Mouse (Mus musculus) heart, embryonic 12.5 days (tissue): ENCODE results near the gene Rgs7. TPM values are rescaled to one million over a fixed set of nuclear protein-coding genes. Genes with fewer than 3 reads are reported as not detected.

Experiments used
- ATAC-seq: fragments of 200-750 bp; cut with Nextera tagmentation; 2 replicates; pipeline ENCODE4 v1.8.0; 2017; ENCODE audit warnings: moderate TSS enrichment, moderate library complexity; ENCODE audit not compliant: insufficient number of reproducible peaks, low FRiP score
- H3K27ac ChIP-seq: fragments of 300-500 bp; sonication (generic); 2 replicates; pipeline ENCODE4 v1.5.1; 2016; ENCODE audit warnings: mild to moderate bottlenecking, moderate library complexity; ENCODE audit not compliant: poor library complexity, severe bottlenecking
- H3K27me3 ChIP-seq: fragments of 300-500 bp; sonication (generic); replicated peaks from 2 replicates; pipeline ENCODE4 v1.6.1; 2016; ENCODE audit warnings: mild to moderate bottlenecking, moderate library complexity
- H3K36me3 ChIP-seq: fragments of 300-500 bp; sonication (generic); 2 replicates; pipeline ENCODE4 v1.6.1; 2016; ENCODE audit warnings: mild to moderate bottlenecking, moderate library complexity
- H3K4me1 ChIP-seq: fragments of 300-500 bp; sonication (generic); replicated peaks from 2 replicates; pipeline ENCODE4 v1.6.1; 2016; ENCODE audit warnings: mild to moderate bottlenecking
- H3K4me2 ChIP-seq: fragments of 300-500 bp; sonication (generic); 2 replicates; pipeline ENCODE4 v1.6.1; 2016; ENCODE audit warnings: mild to moderate bottlenecking, moderate library complexity
- H3K4me3 ChIP-seq: fragments of 300-500 bp; sonication (generic); 2 replicates; pipeline ENCODE4 v1.5.1; 2016; ENCODE audit warnings: mild to moderate bottlenecking
- H3K9ac ChIP-seq: fragments of 300-500 bp; sonication (generic); 2 replicates; pipeline ENCODE4 v1.6.1; 2016; ENCODE audit warnings: mild to moderate bottlenecking, moderate library complexity
- H3K9me3 ChIP-seq: fragments of 300-500 bp; sonication (generic); replicated peaks from 2 replicates; pipeline ENCODE4 v1.6.1; 2016; ENCODE audit warnings: mild to moderate bottlenecking, moderate library complexity
- WGBS: fragments of 180-500 bp; shearing (Covaris S2); methylation state at CpG from one replicate; pipeline ENCODE4 v1.1.7; 2016; 5-methylcytosine and 5-hydroxymethylcytosine counted together
- polyA plus RNA-seq: library from polyadenylated mRNA; unstranded; fragments of >200 nt; fragmentation: Nextera tagmentation; extraction: Ambion mirVana; gene quantifications from 2 replicates; pipeline ENCODE4 v1.2.1, GENCODE M21; 2016

The Rgs7 gene
- polyA plus RNA-seq, 1 experiment from 2014 or later, result 1.4 TPM

- no peak for ATAC-seq
- no peak overlapping the region for H3K9ac ChIP-seq
- no peaks in the 10 kb centered on the region for H3K36me3 ChIP-seq
- H3K27ac ChIP-seq, result no peak overlapping the region
- H3K27me3 ChIP-seq, result no peaks in the 10 kb centered on the region
- H3K4me1 ChIP-seq, result no peaks in the 10 kb centered on the region
- H3K4me3 ChIP-seq, result no peak overlapping the region
- 59% methylated on average over 3 of the region's 3 CpGs for WGBS
- H3K9me3 ChIP-seq, result no peaks in the 10 kb centered on the region; the same call in 1 of the 2 replicates
- H3K4me2 ChIP-seq, result no peak overlapping the region
These were observed 191.9 kb downstream of the Rgs7 start for GRCm38 (mm10) chr1:175300404-175300803.

GRCm38 (mm10) chr1:175299603-175300397, 192.5 kb downstream of the Rgs7 start:
- Histone ChIP-seq H3K4me3 (no peak overlapping the region), H3K27me3 (no peaks in the 10 kb centered on the region), H3K9ac (no peak overlapping the region), H3K4me2 (no peak overlapping the region), H3K27ac (no peak overlapping the region), H3K4me1 (no peaks in the 10 kb centered on the region), H3K36me3 (no peaks in the 10 kb centered on the region), H3K9me3 (no peaks in the 10 kb centered on the region; the same call in 1 of the 2 replicates)
- WGBS, result 88% methylated on average over 2 of the region's 2 CpGs
- no peak for ATAC-seq

GRCm38 (mm10) chr1:175296906-175297305, 195.4 kb downstream of the Rgs7 start:
- H3K9ac ChIP-seq, result no peak overlapping the region
- H3K27ac ChIP-seq, result no peak overlapping the region
- no peaks in the 10 kb centered on the region; the same call in 1 of the 2 replicates for H3K9me3 ChIP-seq
- no peak overlapping the region for H3K4me3 ChIP-seq
- 87% methylated on average over 1 of the region's 1 CpGs for WGBS
- no peaks in the 10 kb centered on the region for H3K27me3 ChIP-seq
- no peak overlapping the region for H3K4me2 ChIP-seq
- H3K36me3 ChIP-seq, result no peaks in the 10 kb centered on the region
- no peaks in the 10 kb centered on the region for H3K4me1 ChIP-seq
- ATAC-seq, result no peak

- no peak overlapping the region for H3K4me2 ChIP-seq
- no peaks in the 10 kb centered on the region for H3K27me3 ChIP-seq
- H3K4me3 ChIP-seq, result no peak overlapping the region
- no peaks in the 10 kb centered on the region for H3K9me3 ChIP-seq
- WGBS, result 57% methylated on average over 1 of the region's 1 CpGs
- no peaks in the 10 kb centered on the region for H3K36me3 ChIP-seq
- no peak overlapping the region for H3K9ac ChIP-seq
- ATAC-seq, result no peak
- no peaks in the 10 kb centered on the region for H3K4me1 ChIP-seq
- no peak overlapping the region for H3K27ac ChIP-seq
These were observed 202.2 kb downstream of the Rgs7 start for GRCm38 (mm10) chr1:175290072-175290471.

- Histone ChIP-seq H3K9ac (no peak overlapping the region), H3K9me3 (no peaks in the 10 kb centered on the region), H3K4me1 (no peaks in the 10 kb centered on the region; the same call in 1 of the 2 replicates), H3K27me3 (no peaks in the 10 kb centered on the region), H3K4me3 (no peak overlapping the region), H3K4me2 (no peak overlapping the region), H3K27ac (no peak overlapping the region), H3K36me3 (no peaks in the 10 kb centered on the region)
- ATAC-seq, result no peak
These were observed 230.0 kb downstream of the Rgs7 start for GRCm38 (mm10) chr1:175262341-175262740.

- no peaks in the 10 kb centered on the region for H3K9me3 ChIP-seq
- peaks cover 2% of the 10 kb centered on the region; the same call in 1 of the 2 replicates for H3K4me1 ChIP-seq
- ATAC-seq, result no peak
These were observed 232.9 kb downstream of the Rgs7 start for GRCm38 (mm10) chr1:175259374-175259773.

GRCm38 (mm10) chr1:175255224-175255623, 237.1 kb downstream of the Rgs7 start:
- no peak overlapping the region for H3K4me2 ChIP-seq
- H3K9ac ChIP-seq, result no peak overlapping the region
- H3K27me3 ChIP-seq, result no peaks in the 10 kb centered on the region
- ATAC-seq, result no peak
- no peak overlapping the region for H3K4me3 ChIP-seq
- 41% methylated on average over 3 of the region's 3 CpGs for WGBS
- no peaks in the 10 kb centered on the region for H3K9me3 ChIP-seq
- H3K36me3 ChIP-seq, result no peaks in the 10 kb centered on the region
- peaks cover 2% of the 10 kb centered on the region; the same call in 1 of the 2 replicates for H3K4me1 ChIP-seq
- no peak overlapping the region for H3K27ac ChIP-seq

More at GRCm38 (mm10) chr1:175259374-175259773, 232.9 kb downstream of the Rgs7 start:
- no peaks in the 10 kb centered on the region for H3K36me3 ChIP-seq
- no peak overlapping the region for H3K9ac ChIP-seq
- H3K4me3 ChIP-seq, result no peak overlapping the region
- H3K27ac ChIP-seq, result no peak overlapping the region
- H3K4me2 ChIP-seq, result no peak overlapping the region
- WGBS, result 60% methylated on average over 1 of the region's 1 CpGs
- no peaks in the 10 kb centered on the region for H3K27me3 ChIP-seq

- 29% methylated on average over 3 of the region's 3 CpGs for WGBS
- Histone ChIP-seq H3K4me1 (peaks cover 2% of the 10 kb centered on the region; the same call in 1 of the 2 replicates), H3K9me3 (no peaks in the 10 kb centered on the region), H3K27ac (no peak overlapping the region), H3K9ac (no peak overlapping the region), H3K4me3 (no peak overlapping the region), H3K4me2 (no peak overlapping the region), H3K27me3 (no peaks in the 10 kb centered on the region), H3K36me3 (no peaks in the 10 kb centered on the region)
- ATAC-seq, result no peak
These were observed 237.6 kb downstream of the Rgs7 start for GRCm38 (mm10) chr1:175254724-175255123.

- Histone ChIP-seq H3K36me3 (no peaks in the 10 kb centered on the region), H3K4me1 (no peaks in the 10 kb centered on the region), H3K27ac (no peak overlapping the region), H3K9ac (no peak overlapping the region), H3K27me3 (no peaks in the 10 kb centered on the region), H3K4me2 (no peak overlapping the region), H3K9me3 (no peaks in the 10 kb centered on the region), H3K4me3 (no peak overlapping the region)
- ATAC-seq, result no peak
- WGBS, result 63% methylated on average over 5 of the region's 5 CpGs
These were observed 250.2 kb downstream of the Rgs7 start for GRCm38 (mm10) chr1:175242135-175242534.

- 56% methylated on average over 2 of the region's 2 CpGs for WGBS
- no peaks in the 10 kb centered on the region for H3K36me3 ChIP-seq
- no peak overlapping the region for H3K4me3 ChIP-seq
- no peaks in the 10 kb centered on the region for H3K27me3 ChIP-seq
- H3K4me2 ChIP-seq, result no peak overlapping the region
- H3K4me1 ChIP-seq, result no peaks in the 10 kb centered on the region
- ATAC-seq, result no peak
- H3K27ac ChIP-seq, result no peak overlapping the region
- no peaks in the 10 kb centered on the region for H3K9me3 ChIP-seq
- no peak overlapping the region for H3K9ac ChIP-seq
These were observed 252.2 kb downstream of the Rgs7 start for GRCm38 (mm10) chr1:175240137-175240536.

GRCm38 (mm10) chr1:175221593-175222500, 270.5 kb downstream of the Rgs7 start:
- WGBS, result 87% methylated on average over 3 of the region's 3 CpGs
- no peaks in the 10 kb centered on the region for H3K27me3 ChIP-seq

More at GRCm38 (mm10) chr1:175221593-175222500, 270.5 kb downstream of the Rgs7 start:
- no peaks in the 10 kb centered on the region for H3K36me3 ChIP-seq
- ATAC-seq, result no peak
- H3K4me2 ChIP-seq, result no peak overlapping the region
- H3K9me3 ChIP-seq, result no peaks in the 10 kb centered on the region
- no peak overlapping the region for H3K9ac ChIP-seq
- H3K4me1 ChIP-seq, result no peaks in the 10 kb centered on the region
- no peak overlapping the region for H3K4me3 ChIP-seq
- H3K27ac ChIP-seq, result no peak overlapping the region
